Mouse (Mus musculus) intestine, embryonic 15.5 days (tissue): ENCODE data around the gene Rcan2. TPM values are rescaled to one million over a fixed set of nuclear protein-coding genes. Genes with fewer than 3 reads are reported as not detected.
A peak's percentile ranks its signal among the peaks of the same experiment; 100 is the strongest.

ENCODE experiments used
- ATAC-seq: fragments of 200-750 bp; cut with Nextera tagmentation; 2 replicates; pipeline ENCODE4 v1.8.0; 2017; ENCODE audit warnings: moderate TSS enrichment, moderate library complexity
- H3K27ac ChIP-seq: fragments of 300-500 bp; sonication (generic); 2 replicates; pipeline ENCODE4 v1.5.1; 2015; ENCODE audit warnings: mild to moderate bottlenecking, inconsistent platforms
- H3K27me3 ChIP-seq: fragments of 300-500 bp; sonication (generic); replicated peaks from 2 replicates; pipeline ENCODE4 v1.6.1; 2015; ENCODE audit warnings: inconsistent platforms
- H3K36me3 ChIP-seq: fragments of 300-500 bp; sonication (generic); 2 replicates; pipeline ENCODE4 v1.6.1; 2015; ENCODE audit warnings: inconsistent platforms
- H3K4me1 ChIP-seq: fragments of 300-500 bp; sonication (generic); replicated peaks from 2 replicates; pipeline ENCODE4 v1.6.1; 2015; ENCODE audit warnings: inconsistent platforms
- H3K4me2 ChIP-seq: fragments of 300-500 bp; sonication (generic); replicated peaks from 2 replicates; pipeline ENCODE4 v1.6.1; 2015; ENCODE audit warnings: mild to moderate bottlenecking, inconsistent platforms
- H3K4me3 ChIP-seq: fragments of 300-500 bp; sonication (generic); replicated peaks from 2 replicates; pipeline ENCODE4 v1.5.1; 2015; ENCODE audit warnings: inconsistent platforms
- H3K9ac ChIP-seq: fragments of 300-500 bp; sonication (generic); 2 replicates; pipeline ENCODE4 v1.6.1; 2015; ENCODE audit warnings: inconsistent platforms
- H3K9me3 ChIP-seq: fragments of 300-500 bp; sonication (generic); 2 replicates; pipeline ENCODE4 v1.6.1; 2016; ENCODE audit warnings: inconsistent platforms
- WGBS: fragments of 180-500 bp; shearing (Covaris S2); methylation state at CpG from one replicate; pipeline ENCODE4 v1.1.7; 2015; 5-methylcytosine and 5-hydroxymethylcytosine counted together
- polyA plus RNA-seq: library from polyadenylated mRNA; unstranded; fragments of >200 nt; fragmentation: Nextera tagmentation; extraction: Ambion mirVana; gene quantifications from 2 replicates; pipeline ENCODE4 v1.2.1, GENCODE M21; 2015

Rcan2 gene
- polyA plus RNA-seq, 1 experiment from 2014 or later = 5.9 TPM

- H3K27ac ChIP-seq = no peak overlapping the region
- 65% methylated on average over 3 of the region's 3 CpGs for WGBS
- ATAC-seq = no peak
- no peaks in the 10 kb centered on the region for H3K9me3 ChIP-seq
- no peaks in the 10 kb centered on the region for H3K36me3 ChIP-seq
- H3K27me3 ChIP-seq = no peaks in the 10 kb centered on the region
- no peaks in the 10 kb centered on the region for H3K4me1 ChIP-seq
- H3K9ac ChIP-seq = no peak overlapping the region
- no peak overlapping the region for H3K4me2 ChIP-seq
- H3K4me3 ChIP-seq = no peak overlapping the region
Measured at GRCm38 (mm10) chr17:44030776-44031587, 229.8 kb downstream of the Rcan2 start.

- ATAC-seq = no peak
- Histone ChIP-seq H3K4me2 (no peak overlapping the region), H3K27me3 (no peaks in the 10 kb centered on the region), H3K4me3 (no peak overlapping the region), H3K36me3 (no peaks in the 10 kb centered on the region), H3K27ac (no peak overlapping the region), H3K4me1 (no peaks in the 10 kb centered on the region), H3K9me3 (no peaks in the 10 kb centered on the region), H3K9ac (no peak overlapping the region)
- 85% methylated on average over 1 of the region's 1 CpGs for WGBS
Measured at GRCm38 (mm10) chr17:44035005-44035404, 233.9 kb downstream of the Rcan2 start.

- 66% methylated on average over 9 of the region's 9 CpGs for WGBS
- Histone ChIP-seq H3K4me1 (no peaks in the 10 kb centered on the region), H3K4me2 (no peak overlapping the region), H3K9ac (no peak overlapping the region), H3K27ac (no peak overlapping the region), H3K9me3 (no peaks in the 10 kb centered on the region), H3K4me3 (no peak overlapping the region), H3K27me3 (no peaks in the 10 kb centered on the region), H3K36me3 (no peaks in the 10 kb centered on the region)
- ATAC-seq = no peak
Measured at GRCm38 (mm10) chr17:44038656-44039055, 237.5 kb downstream of the Rcan2 start.

- no peak overlapping the region for H3K27ac ChIP-seq
- no peaks in the 10 kb centered on the region for H3K36me3 ChIP-seq
- peak; percentile 88 for ATAC-seq
- no peaks in the 10 kb centered on the region for H3K9me3 ChIP-seq
- no peaks in the 10 kb centered on the region for H3K27me3 ChIP-seq
- H3K9ac ChIP-seq = no peak overlapping the region
- no peak overlapping the region for H3K4me3 ChIP-seq
- 55% methylated on average over 2 of the region's 2 CpGs for WGBS
- no peaks in the 10 kb centered on the region for H3K4me1 ChIP-seq
- H3K4me2 ChIP-seq = no peak overlapping the region
Measured at GRCm38 (mm10) chr17:44040449-44040848, 239.3 kb downstream of the Rcan2 start.

- Histone ChIP-seq H3K27ac (no peak overlapping the region), H3K9me3 (no peaks in the 10 kb centered on the region), H3K9ac (no peak overlapping the region), H3K4me2 (no peak overlapping the region), H3K4me3 (no peak overlapping the region), H3K27me3 (no peaks in the 10 kb centered on the region), H3K4me1 (no peaks in the 10 kb centered on the region), H3K36me3 (no peaks in the 10 kb centered on the region)
- ATAC-seq = no peak
- 81% methylated on average over 2 of the region's 2 CpGs for WGBS
Measured at GRCm38 (mm10) chr17:44042301-44042700, 241.2 kb downstream of the Rcan2 start.

- Histone ChIP-seq H3K9ac (no peak overlapping the region), H3K27ac (no peak overlapping the region), H3K4me3 (no peak overlapping the region), H3K4me1 (no peaks in the 10 kb centered on the region), H3K4me2 (no peak overlapping the region), H3K36me3 (no peaks in the 10 kb centered on the region), H3K27me3 (no peaks in the 10 kb centered on the region), H3K9me3 (no peaks in the 10 kb centered on the region)
- 88% methylated on average over 8 of the region's 8 CpGs for WGBS
- ATAC-seq = no peak
Measured at GRCm38 (mm10) chr17:44042861-44043260, 241.7 kb downstream of the Rcan2 start.

- ATAC-seq = no peak
- WGBS = 74% methylated on average over 4 of the region's 4 CpGs
- Histone ChIP-seq H3K36me3 (no peaks in the 10 kb centered on the region), H3K9me3 (no peaks in the 10 kb centered on the region), H3K27ac (no peak overlapping the region), H3K27me3 (no peaks in the 10 kb centered on the region), H3K4me1 (no peaks in the 10 kb centered on the region), H3K4me2 (no peak overlapping the region), H3K9ac (no peak overlapping the region), H3K4me3 (no peak overlapping the region)
Measured at GRCm38 (mm10) chr17:44053427-44053826, 252.3 kb downstream of the Rcan2 start.

GRCm38 (mm10) chr17:44057123-44057522 is 256.0 kb downstream of the Rcan2 start:
- H3K27ac ChIP-seq = no peak overlapping the region
- ATAC-seq = no peak

GRCm38 (mm10) chr17:44058145-44058544 is 257.0 kb downstream of the Rcan2 start:
- Histone ChIP-seq H3K9me3 (no peaks in the 10 kb centered on the region), H3K9ac (no peak overlapping the region), H3K27ac (no peak overlapping the region), H3K4me3 (no peak overlapping the region), H3K4me2 (no peak overlapping the region), H3K4me1 (no peaks in the 10 kb centered on the region), H3K36me3 (no peaks in the 10 kb centered on the region), H3K27me3 (no peaks in the 10 kb centered on the region)
- no peak for ATAC-seq

More at GRCm38 (mm10) chr17:44057123-44057522, 256.0 kb downstream of the Rcan2 start:
- H3K4me2 ChIP-seq = no peak overlapping the region
- no peak overlapping the region for H3K9ac ChIP-seq
- WGBS = 85% methylated on average over 1 of the region's 1 CpGs
- no peaks in the 10 kb centered on the region for H3K36me3 ChIP-seq
- no peaks in the 10 kb centered on the region for H3K27me3 ChIP-seq
- H3K9me3 ChIP-seq = no peaks in the 10 kb centered on the region
- H3K4me3 ChIP-seq = no peak overlapping the region
- H3K4me1 ChIP-seq = no peaks in the 10 kb centered on the region

- Histone ChIP-seq H3K36me3 (no peaks in the 10 kb centered on the region), H3K4me3 (no peak overlapping the region), H3K27ac (no peak overlapping the region), H3K4me2 (no peak overlapping the region), H3K27me3 (no peaks in the 10 kb centered on the region), H3K9ac (no peak overlapping the region), H3K4me1 (no peaks in the 10 kb centered on the region), H3K9me3 (no peaks in the 10 kb centered on the region)
- 93% methylated on average over 1 of the region's 1 CpGs for WGBS
- no peak for ATAC-seq
Measured at GRCm38 (mm10) chr17:44060781-44061180, 259.6 kb downstream of the Rcan2 start.

GRCm38 (mm10) chr17:44061289-44061890 is 260.2 kb downstream of the Rcan2 start:
- ATAC-seq = no peak
- H3K27ac ChIP-seq = no peak overlapping the region
- no peaks in the 10 kb centered on the region for H3K36me3 ChIP-seq
- no peaks in the 10 kb centered on the region for H3K4me1 ChIP-seq
- no peak overlapping the region for H3K9ac ChIP-seq
- 71% methylated on average over 5 of the region's 5 CpGs for WGBS
- no peaks in the 10 kb centered on the region for H3K9me3 ChIP-seq
- no peak overlapping the region for H3K4me2 ChIP-seq
- H3K27me3 ChIP-seq = no peaks in the 10 kb centered on the region
- no peak overlapping the region for H3K4me3 ChIP-seq

- Histone ChIP-seq H3K27ac (no peak overlapping the region), H3K9ac (no peak overlapping the region), H3K4me2 (no peak overlapping the region), H3K4me3 (no peak overlapping the region), H3K9me3 (no peaks in the 10 kb centered on the region), H3K36me3 (no peaks in the 10 kb centered on the region), H3K4me1 (no peaks in the 10 kb centered on the region), H3K27me3 (no peaks in the 10 kb centered on the region)
- ATAC-seq = no peak
- 72% methylated on average over 6 of the region's 6 CpGs for WGBS
Measured at GRCm38 (mm10) chr17:44068876-44069275, 267.7 kb downstream of the Rcan2 start.

GRCm38 (mm10) chr17:44071680-44072079 is 270.5 kb downstream of the Rcan2 start:
- 0 out of 2 replicates have a peak, but pooled peaks have one; percentile 41 for ATAC-seq
- no peaks in the 10 kb centered on the region for H3K36me3 ChIP-seq
- H3K27ac ChIP-seq = no peak overlapping the region
- H3K4me2 ChIP-seq = no peak overlapping the region
- no peaks in the 10 kb centered on the region for H3K4me1 ChIP-seq
- no peaks in the 10 kb centered on the region for H3K27me3 ChIP-seq
- no peak overlapping the region for H3K4me3 ChIP-seq
- no peak overlapping the region for H3K9ac ChIP-seq
- no peaks in the 10 kb centered on the region for H3K9me3 ChIP-seq
